Mouse (Mus musculus): ENCODE results near the gene Kdm5b.

GRCm38 (mm10) chr1:134645408-134646200 is 85.6 kb downstream of the Kdm5b start:
- TF ChIP-seq POLR2A (IDR thresholded peaks at IDR 0.05; ENCODE audit: insufficient read length, low read depth) = no peak
- no peak for TF ChIP-seq TCF12 (IDR thresholded peaks at IDR 0.05; ENCODE audit: insufficient read depth, poor library complexity, severe bottlenecking)
- no peak for TF ChIP-seq E2F4 (IDR thresholded peaks at IDR 0.05; ENCODE audit: insufficient read depth)
- TF ChIP-seq CEBPB (IDR thresholded peaks at IDR 0.05; ENCODE audit: insufficient read depth, poor library complexity, severe bottlenecking) = no peak
- TF ChIP-seq USF1 (IDR thresholded peaks at IDR 0.05; ENCODE audit: low read depth) = no peak
- TF ChIP-seq POLR2AphosphoS2 (IDR thresholded peaks at IDR 0.05; ENCODE audit: insufficient read length, low read depth) = no peak
- TF ChIP-seq MYOD1 (IDR thresholded peaks at IDR 0.05; ENCODE audit: control insufficient read depth in 1 of 3, insufficient read length in 2 of 3, low read depth in 2 of 3) = no peak
